Mouse (Mus musculus): ENCODE measurements at regions not wholly inside any gene's neighbourhood (a gene's known extent, or its start where the extent isn't known, plus 50 kb on each side); places are given as distances from the start of the nearest gene placed in this dataset.

- H3K4me3 ChIP-seq = no peak overlapping the region
- intact Hi-C loops (cut with DNase I) = no loop called here
- no peak for DNase-seq (ENCODE audit: extremely low spot score in 1 of 2, low spot score in 2 of 2)
- H3K27ac ChIP-seq = no peak overlapping the region
- TF ChIP-seq CTCF (IDR thresholded peaks at IDR 0.05) = no peak
These were observed 66.6 kb upstream of the Slc35f3 start for GRCm38 (mm10) chr8:126231801-126232200.

- no peak overlapping the region for H3K4me3 ChIP-seq
- no peak for TF ChIP-seq CTCF (IDR thresholded peaks at IDR 0.05)
- no peak overlapping the region for H3K27ac ChIP-seq
- intact Hi-C loops (cut with DNase I) = no loop called here
- DNase-seq (ENCODE audit: extremely low spot score in 1 of 2, low spot score in 2 of 2) = no peak
These were observed 65.8 kb upstream of the Slc35f3 start for GRCm38 (mm10) chr8:126232521-126232920.

GRCm38 (mm10) chr8:126239684-126240083 is 58.7 kb upstream of the Slc35f3 start:
- DNase-seq (ENCODE audit: extremely low spot score in 1 of 2, low spot score in 2 of 2) = no peak
- H3K4me3 ChIP-seq = no peak overlapping the region
- intact Hi-C loops (cut with DNase I) = no loop called here
- H3K27ac ChIP-seq = no peak overlapping the region
- peak; percentile 12; the same call in 1 of the 2 replicates for TF ChIP-seq CTCF (IDR thresholded peaks at IDR 0.05)

- TF ChIP-seq CTCF (IDR thresholded peaks at IDR 0.05) = no peak
- DNase-seq (ENCODE audit: extremely low spot score in 1 of 2, low spot score in 2 of 2) = no peak
- H3K4me3 ChIP-seq = no peak overlapping the region
- H3K27ac ChIP-seq = no peak overlapping the region
- intact Hi-C loops (cut with DNase I) = no loop called here
These were observed 54.0 kb upstream of the Slc35f3 start for GRCm38 (mm10) chr8:126244321-126244720.
